Mouse (Mus musculus): ENCODE results near the gene H2afx. TPM values are rescaled to one million over a fixed set of nuclear protein-coding genes. Genes with fewer than 3 reads are reported as not detected.

The H2afx gene
- 412 and 427 TPM in 2 replicates for polyA plus RNA-seq (2014; fragmentation: Nextera tagmentation; extraction: Ambion mirVana)

DNA sequence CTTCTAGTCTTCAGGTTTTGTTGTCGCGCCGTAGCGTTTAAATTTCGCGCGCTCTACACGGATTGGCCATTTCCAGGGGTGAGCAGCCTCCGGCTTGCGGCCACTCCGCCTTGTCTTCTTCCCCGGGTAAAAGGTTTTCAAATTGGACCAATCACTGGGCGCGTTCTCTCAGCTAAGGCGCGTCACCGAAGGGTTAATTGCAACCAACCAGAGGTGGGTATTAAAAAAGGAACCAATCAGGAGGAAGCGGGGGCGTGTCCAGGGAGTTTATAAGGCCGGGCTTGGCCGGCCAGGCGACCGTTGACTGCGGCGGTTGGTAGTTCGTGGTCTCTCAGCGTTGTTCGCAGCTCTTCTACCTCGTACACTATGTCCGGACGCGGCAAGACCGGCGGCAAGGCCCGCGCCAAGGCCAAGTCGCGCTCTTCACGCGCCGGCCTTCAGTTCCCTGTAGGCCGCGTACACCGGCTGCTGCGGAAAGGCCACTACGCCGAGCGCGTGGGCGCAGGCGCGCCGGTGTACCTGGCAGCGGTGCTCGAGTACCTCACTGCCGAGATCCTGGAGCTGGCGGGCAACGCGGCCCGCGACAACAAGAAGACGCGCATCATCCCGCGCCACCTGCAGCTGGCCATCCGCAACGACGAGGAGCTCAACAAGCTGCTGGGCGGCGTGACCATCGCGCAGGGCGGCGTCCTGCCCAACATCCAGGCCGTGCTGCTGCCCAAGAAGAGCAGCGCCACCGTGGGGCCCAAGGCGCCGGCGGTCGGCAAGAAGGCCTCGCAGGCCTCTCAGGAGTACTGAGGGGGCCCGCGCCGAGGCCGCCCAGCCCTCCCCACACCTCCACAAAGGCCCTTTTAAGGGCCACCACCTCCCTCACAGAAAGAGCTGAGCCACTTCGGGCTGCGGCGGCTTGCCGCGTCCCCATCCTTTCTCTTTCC is at the start of gene H2afx:
Gene H2afx (plus strand): TSS at position 299 of the 935 bp plus-strand sequence.
- ATAC-seq (replicated peaks; ENCODE audit: insufficient number of reproducible peaks, low FRiP score, low TSS enrichment, low read depth) (peak; percentile 92), DNase-seq (ENCODE audit: low spot score) (peak; percentile 100)
- Histone ChIP-seq H3K9ac (replicated peaks; ENCODE audit: low read length) (peak within 1 kb of the TSS; percentile 97), H3K4me3 (ENCODE audit: low read depth, low read length) (peak within 1 kb of the TSS; percentile 99), H3K27me3 (ENCODE audit: control insufficient read depth, insufficient read depth, low read length) (no peaks in the 10 kb centered on the region), H3K36me3 (replicated peaks; ENCODE audit: control insufficient read depth, insufficient read depth, low read depth, low read length) (peaks cover 19% of the 10 kb centered on the region), H3K9me3 (replicated peaks; ENCODE audit: control insufficient read depth, low read length) (no peaks in the 10 kb centered on the region), H3K4me1 (ENCODE audit: control insufficient read depth, insufficient read depth, low read length) (no peaks in the 10 kb centered on the region; the same call in 1 of the 2 replicates), H3K27ac (replicated peaks; ENCODE audit: low read depth, low read length) (peak within 1 kb of the TSS; percentile 91), H3K4me2 (ENCODE audit: low read depth, low read length) (peak within 1 kb of the TSS; percentile 67)
- under 1% methylated on average over 88 of the region's 91 CpGs for WGBS

GRCm38 (mm10) chr9:44286256-44286850 is 48.1 kb upstream of the H2afx start:
- WGBS = 7% methylated on average over 6 of the region's 6 CpGs
- no peak overlapping the region for H3K4me2 ChIP-seq (ENCODE audit: low read depth, low read length)
- no peak overlapping the region for H3K4me3 ChIP-seq (ENCODE audit: low read depth, low read length)
- no peak for DNase-seq (ENCODE audit: low spot score)
- H3K27ac ChIP-seq (replicated peaks; ENCODE audit: low read depth, low read length) = no peak overlapping the region
- ATAC-seq (replicated peaks; ENCODE audit: insufficient number of reproducible peaks, low FRiP score, low TSS enrichment, low read depth) = no peak
- no peaks in the 10 kb centered on the region; the same call in 1 of the 2 replicates for H3K4me1 ChIP-seq (ENCODE audit: control insufficient read depth, insufficient read depth, low read length)
- no peak overlapping the region for H3K9ac ChIP-seq (replicated peaks; ENCODE audit: low read length)
- H3K9me3 ChIP-seq (replicated peaks; ENCODE audit: control insufficient read depth, low read length) = no peaks in the 10 kb centered on the region
- peaks cover 7% of the 10 kb centered on the region for H3K27me3 ChIP-seq (ENCODE audit: control insufficient read depth, insufficient read depth, low read length)
- H3K36me3 ChIP-seq (replicated peaks; ENCODE audit: control insufficient read depth, insufficient read depth, low read depth, low read length) = no peaks in the 10 kb centered on the region

DNA sequence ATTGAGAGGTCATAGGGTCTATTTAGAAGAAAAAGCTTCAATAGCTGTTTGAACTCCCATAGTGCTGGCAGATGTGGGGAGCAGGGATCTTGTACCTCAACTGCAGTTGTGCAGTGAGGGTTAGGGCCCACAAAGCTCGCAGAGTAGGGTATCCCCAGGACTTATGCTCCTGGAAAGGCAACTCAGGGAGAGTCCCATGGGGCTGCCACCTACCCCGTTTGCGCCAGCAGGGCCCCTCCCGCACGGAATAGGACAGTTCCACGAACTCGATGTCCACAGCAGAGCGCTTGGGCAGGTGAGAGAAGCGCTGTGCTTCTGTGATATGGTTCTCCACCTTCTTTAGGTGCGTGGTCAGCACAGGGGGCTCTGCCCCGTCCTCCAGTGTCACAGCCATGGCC is 47.5 kb upstream of the H2afx start:
- Histone ChIP-seq H3K36me3 (replicated peaks; ENCODE audit: control insufficient read depth, insufficient read depth, low read depth, low read length) (no peaks in the 10 kb centered on the region), H3K4me1 (ENCODE audit: control insufficient read depth, insufficient read depth, low read length) (no peaks in the 10 kb centered on the region; the same call in 1 of the 2 replicates), H3K27me3 (ENCODE audit: control insufficient read depth, insufficient read depth, low read length) (peaks cover 7% of the 10 kb centered on the region), H3K4me3 (ENCODE audit: low read depth, low read length) (peak overlapping the region; percentile 58), H3K9me3 (replicated peaks; ENCODE audit: control insufficient read depth, low read length) (no peaks in the 10 kb centered on the region), H3K27ac (replicated peaks; ENCODE audit: low read depth, low read length) (no peak overlapping the region), H3K4me2 (ENCODE audit: low read depth, low read length) (peak overlapping the region; percentile 97), H3K9ac (replicated peaks; ENCODE audit: low read length) (peak overlapping the region; percentile 70)
- ATAC-seq (replicated peaks; ENCODE audit: insufficient number of reproducible peaks, low FRiP score, low TSS enrichment, low read depth) = no peak; the same call in 1 of the 2 replicates
- WGBS = 5% methylated on average over 11 of the region's 11 CpGs
- DNase-seq (ENCODE audit: low spot score) = no peak

DNA sequence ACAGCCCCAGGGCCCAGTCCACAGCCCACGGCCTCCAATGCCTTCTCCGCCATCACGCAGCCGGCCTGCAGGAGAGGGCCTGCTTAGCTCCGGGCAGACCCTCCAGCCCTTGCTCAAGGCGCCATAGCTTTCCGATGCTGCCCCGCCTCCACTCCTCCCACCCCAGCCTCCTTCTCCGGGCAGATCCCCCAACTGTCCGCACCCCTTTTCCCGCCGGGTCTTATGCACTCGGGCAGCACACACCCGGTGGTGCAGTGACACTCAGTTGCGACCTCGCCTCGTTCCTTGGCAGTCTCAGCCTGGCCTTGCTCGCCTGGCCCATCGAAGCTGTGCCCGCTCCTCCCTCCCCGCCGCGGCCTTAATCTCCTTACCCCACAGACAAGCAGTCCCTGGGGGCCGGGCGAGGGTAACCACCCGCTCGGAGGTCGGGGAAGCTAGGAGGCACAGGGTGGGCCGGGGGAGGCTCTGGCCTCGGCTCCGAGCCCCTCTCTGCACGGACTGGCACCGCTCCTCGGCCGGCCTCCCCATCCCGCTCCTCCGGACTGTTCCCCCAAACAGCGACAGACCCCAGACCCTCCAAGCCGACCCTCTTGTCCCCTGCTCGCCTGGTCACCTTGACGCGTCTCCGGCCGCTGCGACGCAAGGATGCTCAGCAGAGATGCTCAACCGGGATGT is 47.0 kb upstream of the H2afx start:
- WGBS = under 1% methylated on average over 47 of the region's 47 CpGs
- H3K36me3 ChIP-seq (replicated peaks; ENCODE audit: control insufficient read depth, insufficient read depth, low read depth, low read length) = no peaks in the 10 kb centered on the region
- H3K4me1 ChIP-seq (ENCODE audit: control insufficient read depth, insufficient read depth, low read length) = no peaks in the 10 kb centered on the region; the same call in 1 of the 2 replicates
- H3K27me3 ChIP-seq (ENCODE audit: control insufficient read depth, insufficient read depth, low read length) = peaks cover 7% of the 10 kb centered on the region
- H3K4me2 ChIP-seq (ENCODE audit: low read depth, low read length) = peak overlapping the region; percentile 97
- ATAC-seq (replicated peaks; ENCODE audit: insufficient number of reproducible peaks, low FRiP score, low TSS enrichment, low read depth) (peak; percentile 58), DNase-seq (ENCODE audit: low spot score) (peak; percentile 42)
- H3K9ac ChIP-seq (replicated peaks; ENCODE audit: low read length) = peak overlapping the region; percentile 70
- H3K27ac ChIP-seq (replicated peaks; ENCODE audit: low read depth, low read length) = no peak overlapping the region
- peak overlapping the region; percentile 58 for H3K4me3 ChIP-seq (ENCODE audit: low read depth, low read length)
- no peaks in the 10 kb centered on the region for H3K9me3 ChIP-seq (replicated peaks; ENCODE audit: control insufficient read depth, low read length)

- Histone ChIP-seq H3K9ac (replicated peaks; ENCODE audit: low read length) (peak within 1 kb of the TSS; percentile 70), H3K27ac (replicated peaks; ENCODE audit: low read depth, low read length) (no peak within 1 kb of the TSS), H3K4me1 (ENCODE audit: control insufficient read depth, insufficient read depth, low read length) (no peaks in the 10 kb centered on the region; the same call in 1 of the 2 replicates), H3K4me3 (ENCODE audit: low read depth, low read length) (peak within 1 kb of the TSS; percentile 58), H3K9me3 (replicated peaks; ENCODE audit: control insufficient read depth, low read length) (no peaks in the 10 kb centered on the region), H3K4me2 (ENCODE audit: low read depth, low read length) (peak within 1 kb of the TSS; percentile 97), H3K27me3 (ENCODE audit: control insufficient read depth, insufficient read depth, low read length) (peaks cover 7% of the 10 kb centered on the region), H3K36me3 (replicated peaks; ENCODE audit: control insufficient read depth, insufficient read depth, low read depth, low read length) (no peaks in the 10 kb centered on the region)
- ATAC-seq (replicated peaks; ENCODE audit: insufficient number of reproducible peaks, low FRiP score, low TSS enrichment, low read depth) (peak; percentile 77), DNase-seq (ENCODE audit: low spot score) (peak; percentile 59)
- WGBS = 1% methylated on average over 38 of the region's 38 CpGs
These were observed 46.2 kb upstream of the H2afx start, which contains the start of gene Abcg4 for GRCm38 (mm10) chr9:44288076-44288958. Gene Abcg4 (minus strand): TSS chr9:44288615.

- Histone ChIP-seq H3K36me3 (replicated peaks; ENCODE audit: control insufficient read depth, insufficient read depth, low read depth, low read length) (no peaks in the 10 kb centered on the region), H3K9me3 (replicated peaks; ENCODE audit: control insufficient read depth, low read length) (no peaks in the 10 kb centered on the region), H3K27me3 (ENCODE audit: control insufficient read depth, insufficient read depth, low read length) (peaks cover 7% of the 10 kb centered on the region), H3K4me3 (ENCODE audit: low read depth, low read length) (no peak overlapping the region), H3K4me2 (ENCODE audit: low read depth, low read length) (no peak overlapping the region; the same call in 1 of the 2 replicates), H3K27ac (replicated peaks; ENCODE audit: low read depth, low read length) (no peak overlapping the region), H3K4me1 (ENCODE audit: control insufficient read depth, insufficient read depth, low read length) (no peaks in the 10 kb centered on the region; the same call in 1 of the 2 replicates), H3K9ac (replicated peaks; ENCODE audit: low read length) (peak overlapping the region; percentile 35; the same call in 1 of the 2 replicates)
- DNase-seq (ENCODE audit: low spot score) = peak; percentile 19
- WGBS = 6% methylated on average over 11 of the region's 11 CpGs
- ATAC-seq (replicated peaks; ENCODE audit: insufficient number of reproducible peaks, low FRiP score, low TSS enrichment, low read depth) = no peak
These were observed 45.6 kb upstream of the H2afx start for GRCm38 (mm10) chr9:44288959-44289291.

DNA sequence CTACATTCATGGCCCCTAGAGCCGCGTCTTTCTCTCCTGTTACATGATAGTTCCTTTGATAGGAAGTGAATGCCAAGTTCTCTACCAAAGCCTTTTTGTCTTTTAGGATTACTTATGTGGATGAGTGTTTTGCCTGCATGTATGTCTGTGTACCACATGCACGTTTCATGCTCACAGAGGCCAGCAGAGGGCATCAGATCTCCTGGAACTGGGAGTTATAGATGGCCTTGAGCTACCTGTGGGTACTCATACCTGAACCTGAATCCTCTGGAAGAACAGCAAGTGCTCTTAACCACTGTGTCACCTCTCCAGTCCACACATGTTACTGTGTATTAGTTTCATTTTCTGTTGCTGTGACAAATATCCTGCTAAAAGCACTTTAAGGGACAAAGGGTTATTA is 42.0 kb upstream of the H2afx start:
- 66% methylated on average over 3 of the region's 3 CpGs for WGBS
- H3K4me1 ChIP-seq (ENCODE audit: control insufficient read depth, insufficient read depth, low read length) = no peaks in the 10 kb centered on the region; the same call in 1 of the 2 replicates
- H3K9me3 ChIP-seq (replicated peaks; ENCODE audit: control insufficient read depth, low read length) = no peaks in the 10 kb centered on the region
- H3K4me3 ChIP-seq (ENCODE audit: low read depth, low read length) = no peak overlapping the region
- DNase-seq (ENCODE audit: low spot score) = peak; percentile 49
- ATAC-seq (replicated peaks; ENCODE audit: insufficient number of reproducible peaks, low FRiP score, low TSS enrichment, low read depth) = no peak
- H3K9ac ChIP-seq (replicated peaks; ENCODE audit: low read length) = no peak overlapping the region
- no peak overlapping the region for H3K27ac ChIP-seq (replicated peaks; ENCODE audit: low read depth, low read length)
- H3K36me3 ChIP-seq (replicated peaks; ENCODE audit: control insufficient read depth, insufficient read depth, low read depth, low read length) = peaks cover 13% of the 10 kb centered on the region
- H3K27me3 ChIP-seq (ENCODE audit: control insufficient read depth, insufficient read depth, low read length) = peaks cover 3% of the 10 kb centered on the region; the same call in 1 of the 2 replicates
- H3K4me2 ChIP-seq (ENCODE audit: low read depth, low read length) = no peak overlapping the region
